Mouse (Mus musculus) erythroblast, embryonic 14.5 days (primary cell): ENCODE data around the gene Milr1. TPM values are rescaled to one million over a fixed set of nuclear protein-coding genes. Genes with fewer than 3 reads are reported as not detected.
"Not testable (repeated sequence)": the region's sequence is repeated elsewhere in the genome, so short reads cannot be mapped to it uniquely, and the experiment has no call there.

ENCODE experiments used
- H3K27me3 ChIP-seq: 2 replicates; pipeline ENCODE4 v1.6.1; 2012; ENCODE audit warnings: inconsistent platforms; ENCODE audit not compliant: control insufficient read depth
- H3K36me3 ChIP-seq: 2 replicates; pipeline ENCODE4 v1.6.1; 2012; ENCODE audit warnings: mild to moderate bottlenecking, inconsistent platforms; ENCODE audit not compliant: control insufficient read depth
- H3K4me1 ChIP-seq: 2 replicates; pipeline ENCODE4 v1.6.1; 2012; ENCODE audit warnings: inconsistent platforms; ENCODE audit not compliant: control insufficient read depth
- H3K4me3 ChIP-seq: replicated peaks from 2 replicates; pipeline ENCODE3; 2012; ENCODE audit warnings: moderate library complexity, mild to moderate bottlenecking, inconsistent platforms
- H3K9me3 ChIP-seq: 2 replicates; pipeline ENCODE4 v1.6.1; 2012; ENCODE audit warnings: low read length, inconsistent platforms, mixed read lengths; ENCODE audit not compliant: control insufficient read depth
- GATA1 ChIP-seq: IDR thresholded peaks from 2 replicates; pipeline ENCODE4 v1.6.1; 2012; ENCODE audit warnings: low read length, inconsistent platforms, mixed read lengths
- TAL1 ChIP-seq: IDR thresholded peaks from 3 replicates; pipeline ENCODE4 v1.6.1; 2012; ENCODE audit warnings: low read length, inconsistent platforms, mixed read lengths
- polyA plus RNA-seq: library from polyadenylated mRNA; stranded (reverse); fragments of >175 nt; gene quantifications from 2 replicates; pipeline ENCODE4 v1.2.3, GENCODE M21; 2012

Milr1 gene
- polyA plus RNA-seq, 1 experiment: not detected

GRCm38 (mm10) chr11:106788026-106788774, 37.2 kb downstream of the Milr1 start:
- no peaks in the 10 kb centered on the region for H3K27me3 ChIP-seq
- peaks cover 67% of the 10 kb centered on the region for H3K36me3 ChIP-seq
- H3K4me1 ChIP-seq: peaks cover 38% of the 10 kb centered on the region
- peak overlapping the region; percentile 94 for H3K4me3 ChIP-seq
- TF ChIP-seq TAL1 (no peak), GATA1 (no peak)
- no peaks in the 10 kb centered on the region for H3K9me3 ChIP-seq

GRCm38 (mm10) chr11:106788775-106789459, 37.9 kb downstream of the Milr1 start, which contains the start of the genes Ddx5 and Cep95:
Gene Ddx5 (minus strand): TSS chr11:106789185.
Gene Cep95 (plus strand): TSS chr11:106789252.
- Histone ChIP-seq H3K4me1 (peaks cover 35% of the 10 kb centered on the region), H3K4me3 (peak within 1 kb of the TSS; percentile 94), H3K36me3 (peaks cover 67% of the 10 kb centered on the region), H3K27me3 (no peaks in the 10 kb centered on the region), H3K9me3 (no peaks in the 10 kb centered on the region)
- no peak for TF ChIP-seq TAL1
- no peak for TF ChIP-seq GATA1

GRCm38 (mm10) chr11:106789649-106790048, 38.6 kb downstream of the Milr1 start:
- Histone ChIP-seq H3K36me3 (peaks cover 67% of the 10 kb centered on the region), H3K9me3 (no peaks in the 10 kb centered on the region), H3K27me3 (no peaks in the 10 kb centered on the region), H3K4me3 (peak overlapping the region; percentile 94), H3K4me1 (peaks cover 35% of the 10 kb centered on the region)
- TF ChIP-seq GATA1 (no peak), TAL1 (no peak)

GRCm38 (mm10) chr11:106793846-106794245, 42.8 kb downstream of the Milr1 start:
- Histone ChIP-seq H3K9me3 (peaks cover 5% of the 10 kb centered on the region), H3K27me3 (no peaks in the 10 kb centered on the region), H3K4me3 (no peak overlapping the region), H3K36me3 (peaks cover 79% of the 10 kb centered on the region), H3K4me1 (peaks cover 24% of the 10 kb centered on the region)
- no peak for TF ChIP-seq TAL1
- TF ChIP-seq GATA1: no peak

GRCm38 (mm10) chr11:106795679-106796078, 44.7 kb downstream of the Milr1 start:
- TF ChIP-seq TAL1 (no peak), GATA1 (no peak)
- Histone ChIP-seq H3K4me3 (no peak overlapping the region), H3K9me3 (peaks cover 5% of the 10 kb centered on the region), H3K4me1 (peaks cover 14% of the 10 kb centered on the region), H3K36me3 (peaks cover 95% of the 10 kb centered on the region), H3K27me3 (no peaks in the 10 kb centered on the region)

GRCm38 (mm10) chr11:106802069-106802627, 51.1 kb downstream of the Milr1 start:
- H3K36me3 ChIP-seq: peaks cover 86% of the 10 kb centered on the region
- H3K4me1 ChIP-seq: no peaks in the 10 kb centered on the region
- H3K9me3 ChIP-seq: peaks cover 5% of the 10 kb centered on the region
- no peak overlapping the region for H3K4me3 ChIP-seq
- no peaks in the 10 kb centered on the region for H3K27me3 ChIP-seq
- TF ChIP-seq TAL1: no peak
- TF ChIP-seq GATA1: no peak

GRCm38 (mm10) chr11:106807442-106807841, 56.4 kb downstream of the Milr1 start:
- not testable (repeated sequence) for H3K4me3 ChIP-seq, H3K4me1 ChIP-seq, H3K9me3 ChIP-seq, H3K27me3 ChIP-seq
- H3K36me3 ChIP-seq: peaks cover 85% of the 10 kb centered on the region

- no peaks in the 10 kb centered on the region for H3K4me1 ChIP-seq
- no peaks in the 10 kb centered on the region for H3K27me3 ChIP-seq
- TF ChIP-seq TAL1: no peak
- no peak for TF ChIP-seq GATA1
- H3K9me3 ChIP-seq: no peaks in the 10 kb centered on the region
- H3K36me3 ChIP-seq: peaks cover 97% of the 10 kb centered on the region
- no peak overlapping the region for H3K4me3 ChIP-seq
Measured at GRCm38 (mm10) chr11:106812410-106813136, 61.5 kb downstream of the Milr1 start.
